Mouse (Mus musculus) forebrain, embryonic 12.5 days (tissue): ENCODE data around the gene Ifih1. TPM values are rescaled to one million over a fixed set of nuclear protein-coding genes. Genes with fewer than 3 reads are reported as not detected.

Experiments
- ATAC-seq: fragments of 200-750 bp; cut with Nextera tagmentation; 2 replicates; pipeline ENCODE4 v1.8.0; 2017; ENCODE audit warnings: moderate TSS enrichment; ENCODE audit not compliant: low FRiP score
- H3K27ac ChIP-seq: fragments of 300-500 bp; sonication (generic); 2 replicates; pipeline ENCODE4 v1.5.1; 2016; ENCODE audit warnings: mild to moderate bottlenecking
- H3K27me3 ChIP-seq: fragments of 300-500 bp; sonication (generic); 2 replicates; pipeline ENCODE4 v1.6.1; 2016; ENCODE audit warnings: mild to moderate bottlenecking
- H3K36me3 ChIP-seq: fragments of 300-500 bp; sonication (generic); replicated peaks from 2 replicates; pipeline ENCODE4 v1.6.1; 2016; ENCODE audit warnings: mild to moderate bottlenecking
- H3K4me1 ChIP-seq: fragments of 300-500 bp; sonication (generic); 2 replicates; pipeline ENCODE4 v1.6.1; 2016
- H3K4me2 ChIP-seq: fragments of 300-500 bp; sonication (generic); 2 replicates; pipeline ENCODE4 v1.6.1; 2016; ENCODE audit warnings: mild to moderate bottlenecking, moderate library complexity
- H3K4me3 ChIP-seq: fragments of 300-500 bp; sonication (generic); replicated peaks from 2 replicates; pipeline ENCODE4 v1.5.1; 2016; ENCODE audit warnings: mild to moderate bottlenecking
- H3K9ac ChIP-seq: fragments of 300-500 bp; sonication (generic); 2 replicates; pipeline ENCODE4 v1.6.1; 2016; ENCODE audit warnings: mild to moderate bottlenecking
- H3K9me3 ChIP-seq: fragments of 300-500 bp; sonication (generic); 2 replicates; pipeline ENCODE4 v1.6.1; 2016
- WGBS: fragments of 180-500 bp; shearing (Covaris S2); methylation state at CpG from one replicate; pipeline ENCODE4 v1.1.7; 2016; 5-methylcytosine and 5-hydroxymethylcytosine counted together
- polyA plus RNA-seq: library from polyadenylated mRNA; unstranded; fragments of >200 nt; fragmentation: Nextera tagmentation; extraction: Ambion mirVana; gene quantifications from 2 replicates; pipeline ENCODE4 v1.2.1, GENCODE M21; 2016

The Ifih1 gene
- polyA plus RNA-seq, 1 experiment from 2014 or later = 1.5 TPM

DNA sequence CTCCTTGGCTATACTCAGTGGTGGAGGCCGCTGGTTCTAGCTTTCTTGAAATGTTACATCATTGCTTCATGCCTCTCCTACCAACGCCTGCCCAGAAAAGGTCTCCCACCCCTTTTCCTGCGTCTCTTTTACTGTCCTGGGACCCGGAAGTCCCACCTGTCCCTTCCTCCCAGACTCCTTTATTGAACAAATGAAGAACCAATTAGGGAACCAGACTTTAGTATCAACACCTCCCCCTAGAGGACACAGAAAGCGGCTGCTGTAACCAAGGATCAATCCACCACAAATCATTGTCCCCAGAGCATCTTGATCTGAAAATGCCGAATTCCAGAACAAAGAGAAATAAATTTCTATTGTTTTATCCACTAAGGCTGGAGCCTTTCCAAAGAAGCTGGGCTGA, 14.5 kb upstream of the Ifih1 start:
- 50% methylated on average over 6 of the region's 6 CpGs for WGBS
- Histone ChIP-seq H3K9me3 (no peaks in the 10 kb centered on the region), H3K36me3 (no peaks in the 10 kb centered on the region), H3K4me2 (no peak overlapping the region), H3K4me3 (no peak overlapping the region), H3K27me3 (no peaks in the 10 kb centered on the region), H3K4me1 (0 out of 2 replicates have a peak, but pooled peaks cover 2% of the 10 kb centered on the region), H3K9ac (no peak overlapping the region), H3K27ac (no peak overlapping the region)
- ATAC-seq = no peak

DNA sequence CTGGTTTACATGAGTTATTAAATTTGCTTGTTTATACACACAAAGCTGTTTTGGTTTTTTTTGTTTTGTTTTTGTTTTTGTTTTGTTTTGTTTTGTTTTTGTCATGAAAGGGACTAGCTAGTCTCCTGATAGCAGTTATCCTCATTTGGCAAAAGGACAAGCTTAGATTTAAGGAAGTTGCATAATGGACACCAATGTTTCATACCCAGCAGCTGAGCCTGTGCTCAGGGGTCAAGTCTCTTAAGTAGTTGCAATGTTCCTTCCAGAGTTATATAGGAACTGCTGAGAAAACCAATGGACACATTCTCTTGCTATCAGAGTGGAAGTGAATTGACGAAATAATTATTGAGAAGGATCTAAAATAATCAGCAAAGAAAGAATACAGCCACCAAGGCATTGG, 10.0 kb upstream of the Ifih1 start:
- H3K9me3 ChIP-seq = no peaks in the 10 kb centered on the region
- no peak for ATAC-seq
- no peak overlapping the region for H3K9ac ChIP-seq
- H3K4me3 ChIP-seq = no peak overlapping the region
- H3K4me1 ChIP-seq = no peaks in the 10 kb centered on the region
- no peak overlapping the region for H3K4me2 ChIP-seq
- H3K27me3 ChIP-seq = no peaks in the 10 kb centered on the region
- H3K27ac ChIP-seq = no peak overlapping the region
- no peaks in the 10 kb centered on the region for H3K36me3 ChIP-seq
- 97% methylated on average over 1 of the region's 1 CpGs for WGBS

DNA sequence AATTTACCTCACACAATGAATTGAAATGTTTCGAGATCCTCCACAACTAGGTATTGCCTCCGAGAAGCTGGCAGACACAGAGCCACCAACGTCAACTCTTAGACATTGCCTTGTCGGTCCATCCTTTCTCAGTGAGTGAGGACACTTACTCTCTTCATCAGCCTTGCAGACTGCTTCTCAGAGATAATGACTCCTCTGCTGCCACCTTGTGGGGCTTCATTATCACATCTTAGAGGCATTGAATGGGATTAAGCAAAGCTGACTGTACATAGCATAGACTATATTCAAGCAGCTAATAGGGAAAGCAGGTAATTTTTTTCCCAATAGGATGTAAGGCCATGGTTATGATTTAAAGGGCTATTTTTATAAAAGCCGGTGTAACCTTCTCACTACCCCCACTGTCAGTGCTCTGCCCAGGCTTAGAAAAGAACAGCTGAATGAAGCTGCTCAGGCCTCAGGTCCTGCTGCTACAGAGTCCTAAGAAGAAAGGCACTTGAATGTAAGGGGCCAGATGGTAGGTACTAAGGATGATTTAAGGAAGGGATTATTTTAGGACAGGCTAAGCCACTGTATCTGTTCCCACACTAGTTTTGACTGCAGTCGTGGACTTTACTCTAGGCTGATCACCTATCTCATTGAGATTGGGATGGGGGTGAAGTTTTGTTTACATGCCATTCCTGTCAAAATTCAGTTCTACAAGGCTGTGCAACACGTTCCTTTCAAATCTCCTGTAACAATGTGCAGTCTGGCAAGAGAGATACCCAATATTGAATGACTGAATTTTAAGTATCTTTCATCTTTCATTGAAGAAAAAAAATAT, 8.7 kb upstream of the Ifih1 start:
- H3K36me3 ChIP-seq = no peaks in the 10 kb centered on the region
- H3K4me1 ChIP-seq = no peaks in the 10 kb centered on the region
- H3K27me3 ChIP-seq = no peaks in the 10 kb centered on the region
- WGBS = 50% methylated on average over 7 of the region's 7 CpGs
- H3K9ac ChIP-seq = no peak overlapping the region
- H3K4me3 ChIP-seq = no peak overlapping the region
- H3K4me2 ChIP-seq = no peak overlapping the region
- no peak overlapping the region for H3K27ac ChIP-seq
- peak; percentile 77; the same call in 1 of the 2 replicates for ATAC-seq
- H3K9me3 ChIP-seq = no peaks in the 10 kb centered on the region

DNA sequence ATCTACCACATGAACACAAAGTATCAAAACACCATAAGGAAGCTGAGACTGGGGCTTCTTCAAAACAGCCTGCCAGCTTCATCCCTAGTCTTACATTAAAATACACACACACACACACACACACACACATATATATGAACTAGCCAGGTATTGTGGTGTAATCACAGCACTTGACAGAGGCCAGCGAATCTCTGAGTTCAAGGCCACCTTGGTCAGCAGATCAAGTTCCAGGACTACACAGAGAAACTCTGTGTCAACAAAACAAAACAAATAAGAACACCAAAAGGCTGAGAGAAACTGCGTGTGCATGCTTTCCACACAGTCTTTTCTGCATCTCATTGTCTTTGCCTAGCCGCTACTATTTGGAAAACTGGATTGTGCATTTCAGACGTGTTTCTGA, 6.4 kb upstream of the Ifih1 start:
- H3K36me3 ChIP-seq = no peaks in the 10 kb centered on the region
- H3K9me3 ChIP-seq = no peaks in the 10 kb centered on the region
- no peaks in the 10 kb centered on the region for H3K27me3 ChIP-seq
- ATAC-seq = no peak
- no peaks in the 10 kb centered on the region for H3K4me1 ChIP-seq
- H3K4me3 ChIP-seq = no peak overlapping the region
- H3K9ac ChIP-seq = no peak overlapping the region
- no peak overlapping the region for H3K4me2 ChIP-seq
- WGBS = 83% methylated on average over 4 of the region's 4 CpGs
- H3K27ac ChIP-seq = no peak overlapping the region

DNA sequence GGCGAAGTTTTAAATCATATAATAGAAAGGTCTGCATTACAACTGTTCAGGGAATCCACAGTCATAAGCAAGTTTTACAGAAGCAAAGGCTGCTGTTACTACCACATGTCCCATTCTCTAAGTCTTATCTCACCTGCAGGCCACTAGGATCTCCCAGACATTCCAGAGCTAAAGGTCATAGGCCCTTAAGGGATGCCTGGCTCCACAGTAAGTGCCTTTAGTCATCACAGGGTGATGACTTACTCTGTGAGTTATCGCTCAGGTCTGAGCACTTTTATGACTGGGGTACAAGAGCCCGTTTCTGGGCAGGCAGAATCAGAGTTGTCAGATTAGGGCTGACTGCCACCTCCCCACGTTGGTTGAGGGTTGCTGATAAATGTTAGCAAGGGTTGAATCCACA, 5.8 kb upstream of the Ifih1 start:
- WGBS = 88% methylated on average over 4 of the region's 4 CpGs
- H3K4me2 ChIP-seq = no peak overlapping the region
- H3K36me3 ChIP-seq = no peaks in the 10 kb centered on the region
- no peak overlapping the region for H3K9ac ChIP-seq
- ATAC-seq = no peak
- H3K27ac ChIP-seq = no peak overlapping the region
- no peaks in the 10 kb centered on the region for H3K27me3 ChIP-seq
- no peaks in the 10 kb centered on the region for H3K9me3 ChIP-seq
- H3K4me3 ChIP-seq = no peak overlapping the region
- H3K4me1 ChIP-seq = peaks cover 6% of the 10 kb centered on the region

DNA sequence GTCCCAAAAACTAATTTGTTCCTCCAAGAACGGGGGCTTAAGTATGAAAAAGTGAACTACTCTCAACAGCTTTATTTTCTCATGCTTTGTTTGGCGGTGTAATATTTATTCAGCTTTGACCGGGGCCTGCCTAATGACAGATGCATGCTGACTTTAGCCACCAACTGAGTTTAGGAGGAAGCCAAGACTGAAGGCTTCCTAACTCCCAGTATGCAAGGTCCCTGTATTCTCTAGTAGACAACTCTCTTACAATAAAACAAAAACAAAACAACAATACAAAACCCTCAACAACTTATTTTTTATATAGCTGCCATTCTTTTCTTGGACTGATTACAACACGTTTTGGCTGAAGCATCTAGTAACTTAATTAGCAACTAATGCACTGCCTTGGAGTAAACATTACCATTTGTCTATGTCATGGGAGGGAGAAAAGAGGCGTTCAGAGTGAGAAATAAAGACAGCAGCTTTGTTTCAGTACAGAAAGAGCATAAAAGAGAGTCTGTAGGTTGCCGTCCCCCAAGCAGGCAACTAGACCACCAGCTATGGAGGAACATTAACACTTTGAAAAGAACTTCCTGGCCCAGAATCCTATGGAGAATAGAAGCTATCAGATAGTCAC, 725 bp upstream of the Ifih1 start:
- Histone ChIP-seq H3K4me1 (peaks cover 16% of the 10 kb centered on the region), H3K4me2 (peak overlapping the region; percentile 68), H3K4me3 (peak overlapping the region; percentile 47), H3K9ac (peak overlapping the region; percentile 47; the same call in 1 of the 2 replicates), H3K36me3 (no peaks in the 10 kb centered on the region), H3K9me3 (no peaks in the 10 kb centered on the region), H3K27ac (no peak overlapping the region), H3K27me3 (peaks cover 11% of the 10 kb centered on the region)
- 7% methylated on average over 6 of the region's 6 CpGs for WGBS
- peak; percentile 31; the same call in 1 of the 2 replicates for ATAC-seq

DNA sequence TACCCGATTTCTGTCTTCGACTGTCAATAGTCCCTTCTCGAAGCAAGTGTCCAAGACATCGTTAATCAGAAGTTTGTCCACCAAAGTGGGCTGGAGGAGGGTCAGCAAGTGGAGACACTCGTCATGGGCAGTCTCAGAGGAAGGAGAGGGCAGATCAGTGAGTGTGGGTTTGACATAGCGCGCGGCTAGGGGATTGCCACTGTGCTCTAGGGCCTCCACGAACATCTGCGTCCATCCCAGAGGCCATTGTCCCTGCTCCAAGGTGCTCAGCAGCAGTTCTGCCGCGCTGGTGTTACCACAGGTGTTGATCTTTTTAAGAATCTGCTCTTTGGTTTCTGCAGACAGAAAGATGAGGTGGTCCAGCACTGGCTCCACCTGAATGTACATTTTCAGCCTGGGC, 580 bp downstream of the Ifih1 start:
- Histone ChIP-seq H3K4me1 (peaks cover 16% of the 10 kb centered on the region), H3K27ac (no peak overlapping the region), H3K9ac (peak overlapping the region; percentile 47; the same call in 1 of the 2 replicates), H3K4me2 (peak overlapping the region; percentile 68), H3K4me3 (peak overlapping the region; percentile 47), H3K27me3 (peaks cover 11% of the 10 kb centered on the region), H3K9me3 (no peaks in the 10 kb centered on the region), H3K36me3 (no peaks in the 10 kb centered on the region)
- 40% methylated on average over 12 of the region's 12 CpGs for WGBS
- ATAC-seq = peak; percentile 39; the same call in 1 of the 2 replicates

DNA sequence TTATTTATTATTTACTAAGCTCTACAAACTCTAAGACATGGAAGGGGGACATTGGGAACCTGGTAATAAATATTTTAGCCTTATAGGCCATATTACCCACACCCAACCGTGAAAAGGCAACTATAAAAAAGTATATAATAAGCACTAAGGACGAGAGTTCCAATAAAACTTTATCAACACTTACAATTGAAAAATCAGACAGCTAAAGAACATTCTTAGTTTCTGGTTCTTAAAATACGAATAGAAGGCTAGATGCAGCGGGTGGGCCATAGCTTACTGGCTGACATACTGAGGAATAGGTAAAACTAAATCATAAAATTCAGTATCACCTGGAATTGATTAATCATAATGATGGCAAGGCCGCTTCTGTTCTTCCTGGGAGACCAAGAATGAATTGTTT, 1.2 kb downstream of the Ifih1 start:
- Histone ChIP-seq H3K9ac (no peak overlapping the region), H3K4me2 (no peak overlapping the region), H3K36me3 (no peaks in the 10 kb centered on the region), H3K4me1 (peaks cover 16% of the 10 kb centered on the region), H3K4me3 (no peak overlapping the region), H3K9me3 (no peaks in the 10 kb centered on the region), H3K27ac (no peak overlapping the region), H3K27me3 (peaks cover 11% of the 10 kb centered on the region)
- ATAC-seq = no peak
- 92% methylated on average over 5 of the region's 5 CpGs for WGBS

DNA sequence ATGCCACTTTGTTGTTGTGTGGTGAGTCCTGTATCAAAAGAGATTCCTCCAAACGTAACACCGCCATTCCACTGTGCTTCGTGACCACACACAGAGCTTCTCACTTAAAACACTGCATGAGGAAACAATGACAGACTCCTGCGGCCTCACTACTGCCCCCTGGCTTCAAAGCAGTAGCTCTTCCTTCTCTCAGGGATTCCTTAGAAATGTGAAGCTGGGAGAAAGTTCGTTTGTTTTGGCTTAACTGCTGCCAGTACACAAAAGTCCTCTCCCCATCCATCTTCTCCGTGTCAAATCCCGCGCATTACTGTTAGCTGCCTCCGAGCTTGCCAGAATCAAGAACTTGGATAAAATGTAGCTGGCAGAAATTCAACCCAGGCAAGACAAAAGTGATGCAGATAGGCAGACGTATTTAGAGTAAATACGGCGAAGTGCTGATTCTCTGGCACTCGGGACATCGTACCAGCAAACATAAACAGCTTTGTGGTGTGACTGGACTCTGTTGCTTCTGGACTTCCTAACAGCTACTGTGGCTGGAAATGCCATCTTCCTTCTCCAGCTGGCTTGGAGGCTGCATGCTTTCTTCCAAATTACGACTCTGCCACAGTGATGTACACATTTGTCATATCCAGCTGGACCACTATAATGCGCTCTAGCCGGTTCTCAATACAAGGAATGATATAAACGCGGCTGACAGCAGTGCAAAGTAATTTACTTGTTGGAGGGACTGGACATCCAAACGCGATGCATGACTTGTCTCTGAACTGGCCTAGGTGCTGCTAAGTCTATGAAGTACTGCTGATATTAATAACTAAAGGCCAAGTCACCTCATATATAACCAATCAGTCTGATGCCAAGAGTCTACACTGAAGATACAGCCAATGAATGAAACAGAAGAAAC, 2.4 kb downstream of the Ifih1 start:
- Histone ChIP-seq H3K36me3 (no peaks in the 10 kb centered on the region), H3K27me3 (peaks cover 11% of the 10 kb centered on the region), H3K4me3 (no peak overlapping the region), H3K27ac (no peak overlapping the region), H3K4me1 (peaks cover 16% of the 10 kb centered on the region), H3K9me3 (no peaks in the 10 kb centered on the region), H3K4me2 (no peak overlapping the region; the same call in 1 of the 2 replicates), H3K9ac (no peak overlapping the region)
- no peak for ATAC-seq
- WGBS = 54% methylated on average over 21 of the region's 21 CpGs

DNA sequence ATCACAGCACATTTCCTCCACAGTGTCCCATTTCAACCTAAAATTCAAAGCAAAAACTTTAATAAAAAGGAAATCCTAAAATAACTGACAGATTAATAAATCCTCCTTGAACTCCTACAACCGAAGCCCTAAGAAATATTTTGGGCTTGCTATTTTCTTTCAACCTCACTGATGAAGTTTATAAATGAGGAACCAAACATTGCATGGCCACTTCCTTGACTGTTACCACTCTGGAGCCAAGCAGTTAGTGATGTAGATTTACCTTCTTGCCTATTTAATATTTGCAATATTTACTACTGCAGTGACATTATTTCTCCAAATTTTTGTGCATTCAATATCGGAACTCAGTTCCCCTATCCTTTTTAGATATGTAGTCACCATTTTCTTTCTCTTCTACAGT, 6.2 kb downstream of the Ifih1 start:
- H3K27ac ChIP-seq = no peak overlapping the region
- 0 out of 2 replicates have a peak, but pooled peaks cover 2% of the 10 kb centered on the region for H3K27me3 ChIP-seq
- H3K9ac ChIP-seq = no peak overlapping the region
- no peak overlapping the region for H3K4me3 ChIP-seq
- H3K36me3 ChIP-seq = no peaks in the 10 kb centered on the region
- no peaks in the 10 kb centered on the region for H3K9me3 ChIP-seq
- H3K4me2 ChIP-seq = no peak overlapping the region
- no peaks in the 10 kb centered on the region for H3K4me1 ChIP-seq
- no peak for ATAC-seq
- WGBS = 92% methylated on average over 2 of the region's 2 CpGs

DNA sequence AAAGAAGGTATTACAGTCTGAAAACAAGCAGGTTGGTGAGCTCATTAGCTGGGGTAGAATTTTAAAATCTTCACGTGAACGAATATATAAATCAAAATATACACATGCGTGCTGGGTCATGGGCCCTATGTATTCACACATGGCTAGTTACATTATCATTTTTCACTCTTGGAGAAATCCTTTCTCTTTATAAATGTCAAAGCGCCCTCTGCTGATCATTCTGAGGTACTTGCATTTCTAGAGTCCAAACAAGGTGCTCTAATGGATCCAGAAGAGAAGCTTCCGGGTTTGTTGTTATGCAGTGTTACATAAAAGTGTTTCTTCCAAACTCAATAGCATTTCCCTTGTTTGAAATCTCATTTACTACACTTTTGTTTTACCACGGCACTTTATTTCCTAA, 15.6 kb downstream of the Ifih1 start:
- Histone ChIP-seq H3K27ac (no peak overlapping the region), H3K27me3 (no peaks in the 10 kb centered on the region), H3K4me3 (no peak overlapping the region), H3K9ac (no peak overlapping the region), H3K36me3 (no peaks in the 10 kb centered on the region), H3K4me2 (no peak overlapping the region), H3K9me3 (no peaks in the 10 kb centered on the region), H3K4me1 (no peaks in the 10 kb centered on the region)
- 0 out of 2 replicates have a peak, but pooled peaks have one; percentile 18 for ATAC-seq
- 28% methylated on average over 6 of the region's 6 CpGs for WGBS

DNA sequence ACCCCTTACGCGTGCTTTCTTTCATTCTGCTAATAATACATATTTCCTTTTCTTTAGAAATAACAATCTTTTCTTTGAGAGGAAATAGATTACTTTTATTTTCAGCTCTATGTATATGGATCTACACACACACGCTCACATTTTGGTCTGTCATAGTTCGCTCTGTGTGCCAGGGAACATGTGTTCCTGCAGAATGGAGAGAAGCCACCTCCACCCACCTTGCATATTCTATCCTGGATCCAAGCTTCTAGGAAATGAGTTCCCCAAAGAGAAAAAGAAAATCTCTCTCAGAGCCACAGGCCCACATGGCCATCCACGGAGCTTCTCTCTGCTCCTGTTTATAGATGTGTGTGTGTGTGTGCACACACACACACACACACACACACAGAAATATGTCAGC, 17.7 kb downstream of the Ifih1 start:
- 91% methylated on average over 5 of the region's 5 CpGs for WGBS
- Histone ChIP-seq H3K27me3 (no peaks in the 10 kb centered on the region), H3K4me3 (no peak overlapping the region), H3K9me3 (no peaks in the 10 kb centered on the region), H3K36me3 (no peaks in the 10 kb centered on the region), H3K27ac (no peak overlapping the region), H3K9ac (no peak overlapping the region), H3K4me1 (no peaks in the 10 kb centered on the region), H3K4me2 (no peak overlapping the region)
- ATAC-seq = no peak
